Mouse (Mus musculus) thymus, adult 2 months (tissue): ENCODE measurements around the gene Lpgat1.

Experiments used
- CTCF ChIP-seq: fragments of 200-500 bp; IDR thresholded peaks from 2 replicates; pipeline ENCODE4 v1.5.1; 2012; ENCODE audit warnings: mild to moderate bottlenecking, control low read depth, low read length, moderate library complexity, borderline replicate concordance; ENCODE audit not compliant: control insufficient read depth, poor library complexity, insufficient read depth; ENCODE audit errors: extremely low read depth
- POLR2A ChIP-seq: fragments of 200-500 bp; IDR thresholded peaks from 2 replicates; pipeline ENCODE4 v1.6.1; 2012; ENCODE audit warnings: mild to moderate bottlenecking, low read length, control low read depth, moderate library complexity; ENCODE audit not compliant: control insufficient read depth, poor library complexity, insufficient read depth; ENCODE audit errors: extremely low read depth

DNA sequence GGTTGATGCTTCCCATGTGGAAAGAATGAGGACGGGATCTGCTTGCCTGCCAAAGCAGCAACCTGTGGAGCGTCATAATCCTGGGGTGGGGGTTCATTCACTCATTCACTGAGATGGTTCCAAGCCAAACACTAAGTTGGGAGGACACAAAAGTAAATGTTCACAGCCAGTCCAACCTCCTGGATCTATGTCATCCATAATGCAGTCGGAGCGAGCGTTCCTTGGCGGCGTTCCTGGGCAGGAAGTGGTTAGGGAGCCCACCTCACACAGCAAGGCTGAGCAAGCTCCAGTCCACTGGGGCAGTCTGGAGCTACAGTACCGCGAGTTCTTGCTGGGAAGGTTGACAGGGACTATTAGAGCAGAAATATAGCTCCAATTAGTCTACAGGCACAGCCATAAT, 49.6 kb upstream of the Lpgat1 start:
- TF ChIP-seq POLR2A (no peak), CTCF (no peak)
